Mouse (Mus musculus): ENCODE results near the gene Popdc3. TPM values are rescaled to one million over a fixed set of nuclear protein-coding genes. Genes with fewer than 3 reads are reported as not detected.

Popdc3 gene
- polyA plus RNA-seq, 1 experiment from 2014 or later: 0.97 TPM

DNA sequence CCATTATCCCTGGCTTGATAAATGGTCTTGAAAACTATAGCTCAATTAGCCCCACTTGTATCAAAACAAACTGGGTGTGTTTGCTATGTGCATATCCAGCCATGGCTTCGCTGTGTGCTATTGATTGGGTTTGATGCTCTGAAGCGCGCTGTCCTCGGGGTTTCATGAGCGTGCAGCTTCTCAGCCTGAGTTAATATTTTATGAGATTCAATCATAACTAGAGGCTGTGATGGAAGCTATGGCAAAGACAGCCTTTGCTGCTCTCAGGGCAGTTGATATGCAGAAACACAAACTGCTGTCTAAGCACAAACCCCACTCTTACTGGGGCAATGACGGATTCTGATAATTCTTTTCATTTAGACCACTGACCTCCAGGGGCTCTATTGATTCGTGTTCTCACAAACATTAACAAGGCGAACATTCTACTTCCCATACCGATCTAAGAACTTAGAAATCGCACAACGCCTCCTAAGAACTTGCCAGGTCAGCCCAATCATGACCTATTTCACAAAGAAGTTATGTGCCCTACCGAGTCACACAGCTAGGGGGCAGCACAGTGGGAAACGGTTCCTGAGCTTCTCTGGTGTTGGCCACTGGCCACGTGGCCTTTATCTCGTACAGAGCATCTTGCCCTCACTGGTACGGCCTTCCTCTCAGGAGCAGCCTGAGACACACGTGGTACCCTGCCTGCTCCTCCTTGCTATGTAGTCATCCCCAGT is 189.2 kb downstream of the Popdc3 start:
- no peaks in the 10 kb centered on the region for H3K27me3 ChIP-seq
- WGBS: 89% methylated on average over 17 of the region's 17 CpGs
- ATAC-seq (ENCODE audit: insufficient number of reproducible peaks, insufficient read depth, low FRiP score, low TSS enrichment, low read depth): no peak
- H3K4me3 ChIP-seq: no peak overlapping the region
- no peak overlapping the region for H3K27ac ChIP-seq
- no peak overlapping the region for H3K4me2 ChIP-seq
- peaks cover 6% of the 10 kb centered on the region for H3K4me1 ChIP-seq
- no peak overlapping the region for H3K9ac ChIP-seq
- H3K36me3 ChIP-seq: no peaks in the 10 kb centered on the region
- no peaks in the 10 kb centered on the region for H3K9me3 ChIP-seq

Other genes with a start within 250 kb of the Popdc3 start
- gene Prep, start 110.9 kb upstream of the Popdc3 start, polyA plus RNA-seq (2015; fragmentation: Nextera tagmentation; extraction: Ambion mirVana): 22.0 and 23.4 TPM in 2 replicates
- gene Bves, start 157.7 kb downstream of the Popdc3 start, polyA plus RNA-seq (2015; fragmentation: Nextera tagmentation; extraction: Ambion mirVana): 1.8 and 2.5 TPM in 2 replicates

Measured in embryonic facial prominence, embryonic 13.5 days (tissue).